Mouse (Mus musculus): ENCODE data around the gene Pef1.
A peak's percentile ranks its signal among the peaks of the same experiment; 100 is the strongest.

Pef1 gene

GRCm38 (mm10) chr4:130173060-130173822, 70.9 kb downstream of the Pef1 start:
- DNase-seq (ENCODE audit: extremely low read depth, insufficient read length, low spot score), result no peak

GRCm38 (mm10) chr4:130173911-130174311, 71.6 kb downstream of the Pef1 start:
- DNase-seq (ENCODE audit: extremely low read depth, insufficient read length, low spot score), result peak; percentile 44

GRCm38 (mm10) chr4:130174335-130175031, 72.1 kb downstream of the Pef1 start:
- peak; percentile 89 for DNase-seq (ENCODE audit: extremely low read depth, insufficient read length, low spot score)

GRCm38 (mm10) chr4:130175072-130175711, 72.8 kb downstream of the Pef1 start, which contains the start of gene Tinagl1:
Tinagl1 (minus strand) TSS chr4:130175122.
- peak; percentile 84 for DNase-seq (ENCODE audit: extremely low read depth, insufficient read length, low spot score)

GRCm38 (mm10) chr4:130176156-130176720, 73.9 kb downstream of the Pef1 start:
- DNase-seq (ENCODE audit: extremely low read depth, insufficient read length, low spot score), result peak; percentile 47

- peak; percentile 79 for DNase-seq (ENCODE audit: extremely low read depth, insufficient read length, low spot score)
Observed at GRCm38 (mm10) chr4:130177087-130177486, 74.7 kb downstream of the Pef1 start.

GRCm38 (mm10) chr4:130177536-130177935, 75.2 kb downstream of the Pef1 start:
- no peak for DNase-seq (ENCODE audit: extremely low read depth, insufficient read length, low spot score)
